Mouse (Mus musculus): Measurements from ENCODE around the gene Mum1. TPM values are rescaled to one million over a fixed set of nuclear protein-coding genes. Genes with fewer than 3 reads are reported as not detected.
"Not testable (repeated sequence)": the region's sequence is repeated elsewhere in the genome, so short reads cannot be mapped to it uniquely, and the experiment has no call there.

The Mum1 gene
- polyA plus RNA-seq, 1 experiment from 2014 or later = 45.9 TPM

DNA sequence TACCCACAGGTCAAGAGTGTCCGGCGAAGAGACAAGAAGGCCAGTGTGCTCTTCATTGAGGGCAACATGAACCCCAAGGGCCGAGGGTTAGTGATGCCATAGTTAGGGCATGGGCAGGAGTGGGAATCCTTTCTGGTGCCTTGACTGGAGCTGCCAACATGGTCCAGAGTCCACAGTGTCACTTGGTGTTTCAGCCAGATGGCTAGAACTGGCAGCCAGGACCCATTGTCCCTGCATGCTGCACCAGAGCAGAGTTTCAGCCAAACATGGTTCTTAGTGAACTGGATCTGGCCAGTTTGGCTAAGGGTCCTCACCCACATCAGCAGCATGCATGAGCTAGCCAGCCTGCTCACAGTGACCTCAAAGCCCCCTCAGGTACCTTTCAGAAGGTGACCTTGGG, 12.1 kb downstream of the Mum1 start:
- H3K36me3 ChIP-seq = peaks cover 98% of the 10 kb centered on the region
- peaks cover 27% of the 10 kb centered on the region for H3K4me1 ChIP-seq (replicated peaks)
- H3K4me3 ChIP-seq = no peak overlapping the region
- no peaks in the 10 kb centered on the region for H3K9me3 ChIP-seq (replicated peaks)
- no peak overlapping the region for H3K4me2 ChIP-seq
- H3K27me3 ChIP-seq (replicated peaks) = no peaks in the 10 kb centered on the region
- H3K9ac ChIP-seq = no peak overlapping the region
- H3K27ac ChIP-seq (ENCODE audit: poor library complexity, severe bottlenecking) = no peak overlapping the region
- WGBS = 89% methylated on average over 3 of the region's 3 CpGs
- ATAC-seq (ENCODE audit: insufficient number of reproducible peaks, low FRiP score) = no peak

DNA sequence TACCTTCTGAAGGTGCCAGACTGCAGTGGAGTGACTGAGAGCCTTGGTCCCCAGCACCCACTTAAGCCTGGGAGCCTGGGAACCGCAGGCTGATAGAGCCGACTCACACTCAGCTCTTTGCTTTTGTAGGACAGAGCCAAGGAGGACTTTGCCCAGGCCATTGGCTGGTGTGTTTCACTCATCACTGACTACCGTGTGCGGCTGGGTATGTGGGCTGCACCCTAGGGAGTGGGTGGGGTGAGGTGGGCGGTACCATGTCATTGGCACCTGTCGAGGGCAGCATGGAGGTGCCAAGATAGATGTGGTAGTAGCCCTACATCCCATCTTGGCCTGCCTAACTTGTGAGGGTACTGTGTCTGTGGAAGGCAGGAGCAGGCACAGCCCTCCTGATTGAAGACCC, 13.6 kb downstream of the Mum1 start:
- H3K36me3 ChIP-seq = peaks cover 98% of the 10 kb centered on the region
- H3K27me3 ChIP-seq (replicated peaks) = no peaks in the 10 kb centered on the region
- H3K4me1 ChIP-seq (replicated peaks) = peaks cover 23% of the 10 kb centered on the region
- H3K4me2 ChIP-seq = no peak overlapping the region
- no peak overlapping the region for H3K9ac ChIP-seq
- 85% methylated on average over 6 of the region's 6 CpGs for WGBS
- no peak overlapping the region for H3K27ac ChIP-seq (ENCODE audit: poor library complexity, severe bottlenecking)
- ATAC-seq (ENCODE audit: insufficient number of reproducible peaks, low FRiP score) = no peak
- no peaks in the 10 kb centered on the region for H3K9me3 ChIP-seq (replicated peaks)
- no peak overlapping the region for H3K4me3 ChIP-seq

DNA sequence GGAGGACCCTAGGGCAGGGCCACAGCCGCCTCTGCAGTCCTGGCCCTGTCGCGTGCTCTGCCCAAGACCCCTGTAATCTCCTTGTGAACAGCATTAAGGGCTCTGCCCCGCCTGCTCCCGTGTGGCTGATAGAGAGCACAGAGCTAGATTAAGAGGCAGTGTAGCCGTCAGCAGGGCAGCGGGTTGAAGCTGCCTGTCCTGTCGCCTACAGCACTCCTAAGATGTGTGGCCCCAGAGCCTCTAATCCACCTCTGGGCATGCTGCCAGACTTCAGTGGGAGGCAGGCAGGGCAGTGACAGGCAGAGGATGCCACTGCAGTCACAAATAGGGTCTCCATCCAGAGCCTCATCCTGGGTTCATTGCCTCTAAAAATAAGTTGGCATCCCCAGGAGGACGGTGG, 15.9 kb downstream of the Mum1 start:
- H3K27me3 ChIP-seq (replicated peaks) = no peaks in the 10 kb centered on the region
- H3K4me1 ChIP-seq (replicated peaks) = peaks cover 34% of the 10 kb centered on the region
- WGBS = 24% methylated on average over 9 of the region's 9 CpGs
- no peak overlapping the region for H3K4me3 ChIP-seq
- H3K9me3 ChIP-seq (replicated peaks) = no peaks in the 10 kb centered on the region
- H3K4me2 ChIP-seq = 0 out of 2 replicates have a peak overlapping the region, but pooled peaks have one; percentile 2
- peak; percentile 15; the same call in 1 of the 2 replicates for ATAC-seq (ENCODE audit: insufficient number of reproducible peaks, low FRiP score)
- H3K27ac ChIP-seq (ENCODE audit: poor library complexity, severe bottlenecking) = peak overlapping the region; percentile 71
- 0 out of 2 replicates have a peak overlapping the region, but pooled peaks have one; percentile 11 for H3K9ac ChIP-seq
- peaks cover 76% of the 10 kb centered on the region for H3K36me3 ChIP-seq

DNA sequence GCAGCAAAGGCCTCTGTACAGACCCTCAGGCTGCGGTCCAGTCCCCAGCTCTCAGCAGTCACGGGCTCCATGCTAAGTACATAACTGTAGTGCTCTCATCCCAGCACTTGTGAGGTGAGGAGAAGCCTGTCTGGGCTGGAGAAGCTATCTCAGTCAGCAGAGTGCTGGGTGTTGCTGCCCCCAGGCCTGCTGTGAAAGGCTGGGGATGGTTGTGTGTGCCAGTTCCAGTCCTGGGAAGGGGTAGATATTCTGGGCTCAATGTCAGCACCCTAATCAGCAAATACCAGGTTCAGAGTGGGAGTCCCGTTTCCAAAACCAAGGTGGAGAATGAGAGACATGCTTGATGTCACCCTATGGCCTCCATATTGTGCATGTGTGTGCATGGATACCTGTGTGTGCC, 16.4 kb downstream of the Mum1 start:
- Histone ChIP-seq H3K4me2 (no peak overlapping the region), H3K9ac (0 out of 2 replicates have a peak overlapping the region, but pooled peaks have one; percentile 18), H3K9me3 (replicated peaks) (no peaks in the 10 kb centered on the region), H3K36me3 (peaks cover 71% of the 10 kb centered on the region), H3K27ac (ENCODE audit: poor library complexity, severe bottlenecking) (peak overlapping the region; percentile 71), H3K27me3 (replicated peaks) (no peaks in the 10 kb centered on the region), H3K4me1 (replicated peaks) (peaks cover 34% of the 10 kb centered on the region), H3K4me3 (no peak overlapping the region)
- ATAC-seq (ENCODE audit: insufficient number of reproducible peaks, low FRiP score) = no peak
- WGBS = 47% methylated on average over 3 of the region's 3 CpGs

DNA sequence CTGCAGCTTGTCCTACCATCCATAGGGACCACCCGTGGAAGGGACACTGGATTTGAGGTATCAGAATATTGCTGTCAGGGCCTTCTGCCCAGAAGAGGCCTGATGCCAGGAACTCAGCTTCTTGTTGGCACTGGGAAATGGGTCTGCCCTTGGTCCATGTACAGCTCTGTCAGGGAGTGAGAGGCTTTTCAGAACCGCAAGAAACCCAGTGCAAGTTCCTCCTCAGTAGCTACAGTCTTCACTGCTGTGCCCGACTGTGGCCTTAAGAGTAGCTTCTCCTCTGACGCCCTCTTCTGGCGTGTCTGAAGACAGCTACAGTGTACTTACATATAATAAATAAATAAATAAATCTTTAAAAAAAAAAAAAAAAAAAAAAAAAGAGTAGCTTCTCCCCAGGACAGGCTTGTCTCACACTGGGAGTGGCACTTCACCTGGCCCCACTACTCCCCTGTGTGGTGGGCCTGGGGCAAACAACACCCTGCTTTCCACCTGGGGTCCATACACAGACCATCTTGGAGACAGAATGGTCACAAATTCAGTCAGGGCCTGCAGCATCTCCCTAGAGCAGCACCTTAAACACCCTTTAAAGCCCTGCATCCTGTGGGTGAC, 18.7 kb downstream of the Mum1 start:
- H3K4me3 ChIP-seq = no peak overlapping the region
- H3K27ac ChIP-seq (ENCODE audit: poor library complexity, severe bottlenecking) = no peak overlapping the region
- no peak overlapping the region for H3K4me2 ChIP-seq
- H3K27me3 ChIP-seq (replicated peaks) = no peaks in the 10 kb centered on the region
- H3K9me3 ChIP-seq (replicated peaks) = no peaks in the 10 kb centered on the region
- H3K4me1 ChIP-seq (replicated peaks) = peaks cover 36% of the 10 kb centered on the region
- 45% methylated on average over 5 of the region's 5 CpGs for WGBS
- 0 out of 2 replicates have a peak overlapping the region, but pooled peaks have one; percentile 8 for H3K9ac ChIP-seq
- ATAC-seq (ENCODE audit: insufficient number of reproducible peaks, low FRiP score) = no peak
- H3K36me3 ChIP-seq = peaks cover 48% of the 10 kb centered on the region

DNA sequence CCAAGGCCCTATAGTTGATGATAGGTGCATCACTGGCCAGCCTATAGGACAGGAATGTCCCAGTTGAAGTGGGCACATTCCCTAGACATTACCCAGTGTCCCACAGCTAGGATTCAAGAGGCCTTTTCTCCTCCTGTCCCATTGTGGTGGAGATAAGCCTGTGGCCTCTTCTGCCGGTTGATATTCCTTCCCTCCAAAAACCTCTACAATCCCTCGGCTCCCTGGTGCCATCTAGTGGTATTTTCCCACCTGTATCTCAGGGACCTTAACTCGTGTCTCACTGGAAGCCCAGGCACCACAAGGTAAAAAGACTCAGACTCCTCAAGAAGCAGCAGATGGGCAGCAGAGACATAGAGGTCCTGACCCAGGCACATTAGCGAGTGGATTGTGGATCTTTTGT, 19.4 kb downstream of the Mum1 start:
- Histone ChIP-seq H3K27me3 (replicated peaks) (no peaks in the 10 kb centered on the region), H3K4me1 (replicated peaks) (peaks cover 43% of the 10 kb centered on the region), H3K4me3 (no peak overlapping the region), H3K9me3 (replicated peaks) (no peaks in the 10 kb centered on the region), H3K36me3 (peaks cover 41% of the 10 kb centered on the region), H3K27ac (ENCODE audit: poor library complexity, severe bottlenecking) (no peak overlapping the region), H3K4me2 (no peak overlapping the region), H3K9ac (peak overlapping the region; percentile 29; the same call in 1 of the 2 replicates)
- WGBS = 5% methylated on average over 4 of the region's 4 CpGs
- no peak for ATAC-seq (ENCODE audit: insufficient number of reproducible peaks, low FRiP score)

DNA sequence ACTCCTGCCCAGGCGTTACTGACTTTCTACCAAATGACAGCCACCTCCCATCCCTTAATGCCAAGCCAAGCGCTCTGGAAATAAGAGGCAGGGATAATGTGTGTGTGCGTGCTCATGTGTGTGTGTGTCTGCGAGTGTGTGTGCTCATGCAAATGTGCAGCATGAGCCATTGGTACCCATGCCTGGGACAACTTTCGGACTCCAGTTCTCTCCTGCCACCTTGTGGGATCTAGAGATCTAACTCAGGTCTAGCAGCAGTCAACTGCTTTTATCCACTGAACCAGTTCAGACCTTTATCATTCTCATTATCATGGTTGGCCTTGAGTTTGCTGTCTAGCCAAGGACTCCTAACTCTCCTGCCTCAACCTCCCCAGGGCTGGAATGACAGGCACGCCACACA, 21.6 kb downstream of the Mum1 start:
- peak overlapping the region; percentile 14; the same call in 1 of the 2 replicates for H3K4me2 ChIP-seq
- no peak overlapping the region for H3K4me3 ChIP-seq
- 52% methylated on average over 6 of the region's 6 CpGs for WGBS
- no peak overlapping the region; the same call in 1 of the 2 replicates for H3K9ac ChIP-seq
- peaks cover 29% of the 10 kb centered on the region for H3K36me3 ChIP-seq
- no peaks in the 10 kb centered on the region for H3K9me3 ChIP-seq (replicated peaks)
- H3K27me3 ChIP-seq (replicated peaks) = no peaks in the 10 kb centered on the region
- H3K27ac ChIP-seq (ENCODE audit: poor library complexity, severe bottlenecking) = no peak overlapping the region
- ATAC-seq (ENCODE audit: insufficient number of reproducible peaks, low FRiP score) = no peak
- H3K4me1 ChIP-seq (replicated peaks) = peaks cover 38% of the 10 kb centered on the region

DNA sequence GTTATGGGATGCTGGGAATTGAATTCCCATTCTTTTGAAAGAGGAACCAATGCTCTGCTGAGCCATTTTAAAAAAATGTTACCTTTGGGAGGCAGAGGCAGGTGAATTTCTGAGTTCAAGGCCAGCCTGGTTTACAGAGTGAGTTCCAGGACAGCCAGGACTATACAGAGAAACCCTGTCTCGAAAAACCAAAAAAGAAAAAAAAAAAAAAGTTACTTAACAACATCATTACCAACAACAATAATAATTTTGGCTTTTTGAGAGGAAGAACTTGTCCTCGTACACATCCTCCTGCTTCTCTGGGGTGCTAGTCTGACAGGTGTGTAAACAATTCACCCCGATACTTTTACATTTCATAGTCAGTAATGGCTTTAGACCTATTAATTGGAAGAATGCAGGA, 22.2 kb downstream of the Mum1 start:
- H3K4me2 ChIP-seq = peak overlapping the region; percentile 88
- not testable (repeated sequence) for H3K9me3 ChIP-seq (replicated peaks); ATAC-seq (ENCODE audit: insufficient number of reproducible peaks, low FRiP score); H3K27me3 ChIP-seq (replicated peaks); H3K27ac ChIP-seq (ENCODE audit: poor library complexity, severe bottlenecking); H3K9ac ChIP-seq
- H3K36me3 ChIP-seq = peaks cover 29% of the 10 kb centered on the region
- WGBS = 44% methylated on average over 3 of the region's 3 CpGs
- peaks cover 36% of the 10 kb centered on the region for H3K4me1 ChIP-seq (replicated peaks)
- peak overlapping the region; percentile 79 for H3K4me3 ChIP-seq

DNA sequence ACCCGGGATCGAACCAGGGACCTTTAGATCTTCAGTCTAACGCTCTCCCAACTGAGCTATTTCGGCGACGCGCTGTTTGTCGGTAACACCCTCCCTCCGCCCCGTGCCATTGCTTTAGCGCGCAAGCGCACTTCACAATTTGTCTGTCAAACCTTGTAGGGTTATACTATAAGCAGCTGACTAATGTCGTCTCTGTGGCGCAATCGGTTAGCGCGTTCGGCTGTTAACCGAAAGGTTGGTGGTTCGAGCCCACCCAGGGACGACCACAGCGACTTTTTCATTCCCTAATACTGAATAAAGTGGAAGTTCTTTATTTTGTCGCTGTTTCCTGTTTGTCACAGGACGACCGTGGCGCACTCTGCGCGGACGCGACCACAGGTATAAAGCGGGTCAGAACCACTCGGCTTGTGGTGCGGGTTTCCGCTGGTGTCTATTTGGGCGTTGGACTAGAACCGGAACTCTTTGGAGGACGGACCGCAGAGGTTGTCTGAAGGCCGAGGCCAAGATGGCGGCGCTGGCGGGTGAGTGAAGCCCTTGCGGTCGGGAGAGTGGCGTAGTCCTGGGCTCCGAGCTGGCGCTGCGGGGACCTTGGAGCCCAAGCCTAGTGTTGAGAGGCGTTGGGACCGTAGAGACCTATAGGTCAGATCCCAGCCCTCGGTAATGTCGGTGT, 22.9 kb downstream of the Mum1 start, which contains the start of gene Ndufs7:
Gene Ndufs7 (plus strand): TSS at position 151 of the 670 bp plus-strand sequence.
- H3K9ac ChIP-seq = peak within 1 kb of the TSS; percentile 93
- peaks cover 29% of the 10 kb centered on the region for H3K36me3 ChIP-seq
- under 1% methylated on average over 53 of the region's 53 CpGs for WGBS
- no peaks in the 10 kb centered on the region for H3K9me3 ChIP-seq (replicated peaks)
- H3K4me3 ChIP-seq = peak within 1 kb of the TSS; percentile 79
- H3K4me2 ChIP-seq = peak within 1 kb of the TSS; percentile 88
- peak within 1 kb of the TSS; percentile 95 for H3K27ac ChIP-seq (ENCODE audit: poor library complexity, severe bottlenecking)
- H3K27me3 ChIP-seq (replicated peaks) = no peaks in the 10 kb centered on the region
- peaks cover 36% of the 10 kb centered on the region for H3K4me1 ChIP-seq (replicated peaks)
- peak; percentile 89 for ATAC-seq (ENCODE audit: insufficient number of reproducible peaks, low FRiP score)

DNA sequence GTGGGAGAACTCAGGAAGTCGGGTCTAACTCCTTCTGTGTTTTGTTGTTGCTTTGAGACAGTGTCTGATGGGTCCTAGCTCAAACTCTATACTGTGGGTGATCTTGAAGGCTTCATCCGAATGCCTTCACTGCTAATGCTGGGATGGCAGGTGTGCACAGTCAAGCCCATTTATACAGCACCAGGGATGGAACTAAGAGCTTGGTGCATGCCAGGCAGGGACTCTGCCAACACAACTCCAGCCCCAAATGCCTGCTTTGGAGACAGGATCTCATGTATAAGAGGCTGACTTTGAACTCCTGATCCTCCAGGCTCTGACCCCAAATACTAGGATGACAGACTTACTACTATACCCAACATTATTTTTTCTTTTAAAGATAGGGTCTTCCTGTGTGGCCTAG, 23.8 kb downstream of the Mum1 start:
- H3K4me2 ChIP-seq = peak overlapping the region; percentile 88
- peaks cover 31% of the 10 kb centered on the region for H3K36me3 ChIP-seq
- ATAC-seq (ENCODE audit: insufficient number of reproducible peaks, low FRiP score) = no peak
- H3K27ac ChIP-seq (ENCODE audit: poor library complexity, severe bottlenecking) = no peak overlapping the region
- H3K9me3 ChIP-seq (replicated peaks) = no peaks in the 10 kb centered on the region
- H3K27me3 ChIP-seq (replicated peaks) = no peaks in the 10 kb centered on the region
- H3K4me1 ChIP-seq (replicated peaks) = peaks cover 36% of the 10 kb centered on the region
- peak overlapping the region; percentile 93 for H3K9ac ChIP-seq
- peak overlapping the region; percentile 79 for H3K4me3 ChIP-seq
- WGBS = 36% methylated on average over 2 of the region's 2 CpGs

DNA sequence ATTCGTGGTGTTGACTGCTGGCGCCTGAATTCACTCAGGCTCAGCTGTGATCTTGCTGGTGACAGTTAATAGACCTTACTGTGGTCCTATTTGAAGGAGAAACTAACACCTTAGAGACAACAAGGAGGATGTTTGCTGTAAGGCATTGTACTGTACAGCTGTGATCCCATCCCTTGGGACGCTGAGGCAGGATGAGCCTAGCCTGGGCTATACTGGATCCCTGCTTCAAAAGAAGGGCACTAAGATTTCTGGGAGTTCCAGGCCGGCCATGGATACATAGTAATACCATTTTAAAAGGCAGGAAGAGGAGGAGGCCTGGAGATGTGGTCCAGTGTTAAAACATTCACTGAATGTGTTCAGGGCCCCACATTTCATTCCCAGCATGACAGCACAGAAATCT, 24.3 kb downstream of the Mum1 start:
- WGBS = 74% methylated on average over 4 of the region's 4 CpGs
- H3K27me3 ChIP-seq (replicated peaks) = no peaks in the 10 kb centered on the region
- H3K27ac ChIP-seq (ENCODE audit: poor library complexity, severe bottlenecking) = no peak overlapping the region
- peak overlapping the region; percentile 88 for H3K4me2 ChIP-seq
- H3K4me3 ChIP-seq = peak overlapping the region; percentile 79
- H3K36me3 ChIP-seq = peaks cover 37% of the 10 kb centered on the region
- H3K9ac ChIP-seq = peak overlapping the region; percentile 93; the same call in 1 of the 2 replicates
- no peak for ATAC-seq (ENCODE audit: insufficient number of reproducible peaks, low FRiP score)
- H3K4me1 ChIP-seq (replicated peaks) = peaks cover 31% of the 10 kb centered on the region
- H3K9me3 ChIP-seq (replicated peaks) = no peaks in the 10 kb centered on the region

All from heart, embryonic 12.5 days (tissue).